Mouse (Mus musculus) stomach, embryonic 14.5 days (tissue): ENCODE results near the gene Gimd1. TPM values are rescaled to one million over a fixed set of nuclear protein-coding genes. Genes with fewer than 3 reads are reported as not detected.

ENCODE experiments used
- ATAC-seq: fragments of 200-750 bp; cut with Nextera tagmentation; 2 replicates; pipeline ENCODE4 v1.8.0; 2017; ENCODE audit warnings: low read depth, moderate TSS enrichment; ENCODE audit not compliant: insufficient number of reproducible peaks, insufficient read depth, low FRiP score
- H3K27ac ChIP-seq: fragments of 300-500 bp; sonication (generic); 2 replicates; pipeline ENCODE4 v1.5.1; 2014; ENCODE audit warnings: mild to moderate bottlenecking, low read length, moderate library complexity, mixed read lengths
- H3K27me3 ChIP-seq: fragments of 300-500 bp; sonication (generic); 2 replicates; pipeline ENCODE4 v1.6.1; 2014; ENCODE audit warnings: low read length, control low read depth, mixed read lengths; ENCODE audit not compliant: control insufficient read depth, insufficient read depth
- H3K36me3 ChIP-seq: fragments of 300-500 bp; sonication (generic); 2 replicates; pipeline ENCODE4 v1.6.1; 2014; ENCODE audit warnings: mild to moderate bottlenecking, control low read depth, low read length, moderate library complexity, mixed read lengths; ENCODE audit not compliant: control insufficient read depth, insufficient read depth
- H3K4me1 ChIP-seq: fragments of 300-500 bp; sonication (generic); 2 replicates; pipeline ENCODE4 v1.6.1; 2014; ENCODE audit warnings: low read length, control low read depth, mixed read lengths; ENCODE audit not compliant: control insufficient read depth, insufficient read depth
- H3K4me2 ChIP-seq: fragments of 300-500 bp; sonication (generic); replicated peaks from 2 replicates; pipeline ENCODE4 v1.6.1; 2014; ENCODE audit warnings: low read depth, low read length, control low read depth
- H3K4me3 ChIP-seq: fragments of 300-500 bp; sonication (generic); 2 replicates; pipeline ENCODE4 v1.5.1; 2014; ENCODE audit warnings: low read depth, low read length, control low read depth
- H3K9ac ChIP-seq: fragments of 300-500 bp; sonication (generic); replicated peaks from 2 replicates; pipeline ENCODE4 v1.6.1; 2014; ENCODE audit warnings: low read depth, mild to moderate bottlenecking, control low read depth, low read length, moderate library complexity, mixed read lengths
- H3K9me3 ChIP-seq: fragments of 300-500 bp; sonication (generic); 2 replicates; pipeline ENCODE4 v1.6.1; 2016; ENCODE audit warnings: low read depth, low read length, control low read depth; ENCODE audit not compliant: control insufficient read depth
- WGBS: fragments of 180-500 bp; shearing (Covaris S2); extraction: QIAGEN DNeasy Blood & Tissue Kit; methylation state at CpG from one replicate; pipeline ENCODE4 v1.1.7; 2014; 5-methylcytosine and 5-hydroxymethylcytosine counted together
- polyA plus RNA-seq: library from polyadenylated mRNA; unstranded; fragments of >200 nt; fragmentation: Nextera tagmentation; extraction: Ambion mirVana; gene quantifications from 2 replicates; pipeline ENCODE4 v1.2.1, GENCODE M21; 2014

Gimd1 gene
- polyA plus RNA-seq, 1 experiment from 2014 or later, result not detected

GRCm38 (mm10) chr3:132633261-132633660 is 3.6 kb downstream of the Gimd1 start:
- no peaks in the 10 kb centered on the region for H3K9me3 ChIP-seq
- H3K9ac ChIP-seq, result no peak overlapping the region
- no peak overlapping the region for H3K4me3 ChIP-seq
- 56% methylated on average over 2 of the region's 2 CpGs for WGBS
- no peaks in the 10 kb centered on the region for H3K27me3 ChIP-seq
- H3K4me1 ChIP-seq, result no peaks in the 10 kb centered on the region
- H3K27ac ChIP-seq, result no peak overlapping the region
- no peak for ATAC-seq
- H3K36me3 ChIP-seq, result no peaks in the 10 kb centered on the region
- no peak overlapping the region for H3K4me2 ChIP-seq

GRCm38 (mm10) chr3:132637080-132637479 is 7.5 kb downstream of the Gimd1 start:
- no peak overlapping the region for H3K27ac ChIP-seq
- ATAC-seq, result no peak

GRCm38 (mm10) chr3:132644071-132644470 is 14.5 kb downstream of the Gimd1 start:
- Histone ChIP-seq H3K27me3 (no peaks in the 10 kb centered on the region), H3K9me3 (no peaks in the 10 kb centered on the region), H3K4me3 (no peak overlapping the region), H3K9ac (no peak overlapping the region), H3K4me1 (no peaks in the 10 kb centered on the region), H3K36me3 (no peaks in the 10 kb centered on the region), H3K4me2 (no peak overlapping the region), H3K27ac (no peak overlapping the region)
- no peak for ATAC-seq
- 73% methylated on average over 4 of the region's 4 CpGs for WGBS

More at GRCm38 (mm10) chr3:132637080-132637479, 7.5 kb downstream of the Gimd1 start:
- Histone ChIP-seq H3K4me2 (no peak overlapping the region), H3K27me3 (no peaks in the 10 kb centered on the region), H3K4me3 (no peak overlapping the region), H3K9ac (no peak overlapping the region), H3K4me1 (no peaks in the 10 kb centered on the region), H3K9me3 (no peaks in the 10 kb centered on the region), H3K36me3 (no peaks in the 10 kb centered on the region)
- WGBS, result 75% methylated on average over 3 of the region's 3 CpGs

GRCm38 (mm10) chr3:132646814-132647213 is 17.2 kb downstream of the Gimd1 start:
- H3K27me3 ChIP-seq, result no peaks in the 10 kb centered on the region
- H3K4me2 ChIP-seq, result no peak overlapping the region
- no peaks in the 10 kb centered on the region for H3K36me3 ChIP-seq
- no peak for ATAC-seq
- H3K9ac ChIP-seq, result no peak overlapping the region
- H3K27ac ChIP-seq, result no peak overlapping the region
- WGBS, result 29% methylated on average over 1 of the region's 1 CpGs
- no peaks in the 10 kb centered on the region for H3K9me3 ChIP-seq
- no peak overlapping the region for H3K4me3 ChIP-seq
- no peaks in the 10 kb centered on the region for H3K4me1 ChIP-seq

GRCm38 (mm10) chr3:132649368-132649767 is 19.7 kb downstream of the Gimd1 start:
- ATAC-seq, result no peak
- Histone ChIP-seq H3K9ac (no peak overlapping the region), H3K4me1 (no peaks in the 10 kb centered on the region), H3K9me3 (no peaks in the 10 kb centered on the region), H3K4me2 (no peak overlapping the region), H3K36me3 (no peaks in the 10 kb centered on the region), H3K27ac (no peak overlapping the region), H3K27me3 (no peaks in the 10 kb centered on the region), H3K4me3 (no peak overlapping the region)
- WGBS, result 83% methylated on average over 7 of the region's 7 CpGs

- H3K9me3 ChIP-seq, result no peaks in the 10 kb centered on the region
- H3K4me1 ChIP-seq, result no peaks in the 10 kb centered on the region
- no peak overlapping the region for H3K27ac ChIP-seq
- H3K4me2 ChIP-seq, result no peak overlapping the region
- H3K9ac ChIP-seq, result no peak overlapping the region
- H3K4me3 ChIP-seq, result no peak overlapping the region
- no peaks in the 10 kb centered on the region for H3K36me3 ChIP-seq
- ATAC-seq, result no peak
- 72% methylated on average over 5 of the region's 5 CpGs for WGBS
- no peaks in the 10 kb centered on the region for H3K27me3 ChIP-seq
Measured at GRCm38 (mm10) chr3:132650191-132650590, 20.6 kb downstream of the Gimd1 start.

- no peak for ATAC-seq
- Histone ChIP-seq H3K36me3 (no peaks in the 10 kb centered on the region), H3K4me2 (no peak overlapping the region), H3K4me1 (no peaks in the 10 kb centered on the region), H3K27ac (no peak overlapping the region), H3K9me3 (no peaks in the 10 kb centered on the region), H3K9ac (no peak overlapping the region), H3K4me3 (no peak overlapping the region), H3K27me3 (no peaks in the 10 kb centered on the region)
- WGBS, result 57% methylated on average over 3 of the region's 3 CpGs
Measured at GRCm38 (mm10) chr3:132651776-132652175, 22.2 kb downstream of the Gimd1 start.

- no peaks in the 10 kb centered on the region for H3K4me1 ChIP-seq
- no peaks in the 10 kb centered on the region for H3K36me3 ChIP-seq
- no peak overlapping the region for H3K27ac ChIP-seq
- H3K9ac ChIP-seq, result no peak overlapping the region
- no peak overlapping the region for H3K4me3 ChIP-seq
- 91% methylated on average over 7 of the region's 7 CpGs for WGBS
- H3K4me2 ChIP-seq, result no peak overlapping the region
- no peak for ATAC-seq
- H3K9me3 ChIP-seq, result no peaks in the 10 kb centered on the region
- no peaks in the 10 kb centered on the region for H3K27me3 ChIP-seq
Measured at GRCm38 (mm10) chr3:132653959-132654358, 24.3 kb downstream of the Gimd1 start.

GRCm38 (mm10) chr3:132655955-132656354 is 26.3 kb downstream of the Gimd1 start:
- no peak for ATAC-seq
- WGBS, result 85% methylated on average over 2 of the region's 2 CpGs
- no peak overlapping the region for H3K9ac ChIP-seq
- no peaks in the 10 kb centered on the region for H3K4me1 ChIP-seq
- H3K36me3 ChIP-seq, result peaks cover 6% of the 10 kb centered on the region; the same call in 1 of the 2 replicates
- H3K4me3 ChIP-seq, result no peak overlapping the region
- no peak overlapping the region for H3K4me2 ChIP-seq
- no peak overlapping the region for H3K27ac ChIP-seq
- no peaks in the 10 kb centered on the region for H3K27me3 ChIP-seq
- H3K9me3 ChIP-seq, result no peaks in the 10 kb centered on the region
